In genomic region chr17:85948911-85949909, GRCm38 (mm10) we compare ENCODE assay signal across 9 mouse cellular contexts.
DNase-seq lines count a peak whose midpoint lies in the region; ATAC-seq lines count a peak whose summit lies in the region.
"Had no signal": no experiment of that assay in that cellular context is flagged by ENCODE, and none has a peak within 500 bp of the region (broad histone marks: within the 10 kb centered on the region; RNA-seq: fewer than 3 reads in every experiment).

No protein-coding gene starts in this region.

- intact Hi-C loops in heart, postnatal 10 days (cut with DNase I), result no loop called here

- peak; percentile 19 to 43 for DNase-seq in heart, postnatal 10 days
- no peak for DNase-seq in heart, embryonic 10.5 days (ENCODE audit: low spot score)
- peak; percentile 16 for DNase-seq in MN1 (ENCODE audit: low spot score)
- DNase-seq in gastrocnemius, adult 18-20 months (ENCODE audit: low spot score), result peak; percentile 64
- DNase-seq in layer of hippocampus, postnatal 14 days (ENCODE audit: low spot score in 2 of 2), result no peak
- no peak for DNase-seq in layer of hippocampus, postnatal 10 days (ENCODE audit: low spot score in 2 of 2)
- no peak for DNase-seq in cerebellum, postnatal 36 days

- no peaks in the 10 kb centered on the region for H3K36me3 ChIP-seq in heart, embryonic 10.5 days
- H3K36me3 ChIP-seq in lung, embryonic 15.5 days, result no peaks in the 10 kb centered on the region

- no peak overlapping the region for H3K27ac ChIP-seq in heart, embryonic 10.5 days
- H3K27ac ChIP-seq in lung, embryonic 15.5 days, result 0 out of 2 replicates have a peak overlapping the region, but pooled peaks have one; percentile 46

- peak overlapping the region; percentile 14; the same call in 1 of the 2 replicates for H3K4me2 ChIP-seq in lung, embryonic 15.5 days

- no peak overlapping the region for H3K9ac ChIP-seq in lung, embryonic 15.5 days

- H3K9me3 ChIP-seq in heart, embryonic 10.5 days, result no peaks in the 10 kb centered on the region
- H3K9me3 ChIP-seq in lung, embryonic 15.5 days, result no peaks in the 10 kb centered on the region

- peaks cover 8% of the 10 kb centered on the region; the same call in 1 of the 2 replicates for H3K4me1 ChIP-seq in heart, embryonic 10.5 days
- peaks cover 16% of the 10 kb centered on the region for H3K4me1 ChIP-seq in lung, embryonic 15.5 days

- no peak overlapping the region for H3K4me3 ChIP-seq in heart, embryonic 10.5 days
- no peak overlapping the region for H3K4me3 ChIP-seq in lung, embryonic 15.5 days

- ATAC-seq in lung, embryonic 15.5 days (ENCODE audit: borderline replicate concordance, extremely low read depth, low FRiP score, low TSS enrichment), result peak; percentile 58; the same call in 1 of the 2 replicates

- WGBS in heart, embryonic 10.5 days, result 74% methylated on average over 11 of the region's 11 CpGs
- 44% methylated on average over 11 of the region's 11 CpGs for WGBS in lung, embryonic 15.5 days

- peaks cover 46% of the 10 kb centered on the region for H3K27me3 ChIP-seq in heart, embryonic 10.5 days (ENCODE audit: insufficient read depth, poor library complexity, severe bottlenecking)
- no peaks in the 10 kb centered on the region for H3K27me3 ChIP-seq in lung, embryonic 15.5 days
- H3K27me3 ChIP-seq: CH12.LX had no signal

Comparison
In these comparisons a context has a peak if more than half of its experiments do, and no peak if none do; other contexts are left out.
1. DNase-seq: peak in heart, postnatal 10 days (2 of 2), MN1 (single experiment) and gastrocnemius, adult 18-20 months (single experiment); none in heart, embryonic 10.5 days (single experiment), layer of hippocampus, postnatal 14 days (0 of 2), layer of hippocampus, postnatal 10 days (0 of 2) and cerebellum, postnatal 36 days (0 of 2).